Mouse (Mus musculus) lung, embryonic 14.5 days (tissue): Measurements from ENCODE around the gene Rhoc. TPM values are rescaled to one million over a fixed set of nuclear protein-coding genes. Genes with fewer than 3 reads are reported as not detected.

Experiments
- ATAC-seq: fragments of 200-750 bp; cut with Nextera tagmentation; 2 replicates; pipeline ENCODE4 v1.8.0; 2017; ENCODE audit warnings: mild to moderate bottlenecking, moderate TSS enrichment, moderate library complexity; ENCODE audit not compliant: insufficient read depth
- DNase-seq: peaks from one replicate; pipeline ENCODE4 v3.0.0-alpha.2; 2015
- H3K27ac ChIP-seq: fragments of 300-500 bp; sonication (generic); 2 replicates; pipeline ENCODE4 v1.5.1; 2014; ENCODE audit warnings: low read depth, mild to moderate bottlenecking, moderate library complexity
- H3K27me3 ChIP-seq: fragments of 300-500 bp; sonication (generic); 2 replicates; pipeline ENCODE4 v1.6.1; 2014; ENCODE audit warnings: low read length, control low read depth; ENCODE audit not compliant: insufficient read depth
- H3K36me3 ChIP-seq: fragments of 300-500 bp; sonication (generic); 2 replicates; pipeline ENCODE4 v1.6.1; 2014; ENCODE audit warnings: control low read depth; ENCODE audit not compliant: insufficient read depth
- H3K4me1 ChIP-seq: fragments of 300-500 bp; sonication (generic); 2 replicates; pipeline ENCODE4 v1.6.1; 2014; ENCODE audit warnings: antibody characterized with exemption, control low read depth; ENCODE audit not compliant: insufficient read depth
- H3K4me2 ChIP-seq: fragments of 300-500 bp; sonication (generic); 2 replicates; pipeline ENCODE4 v1.6.1; 2014; ENCODE audit warnings: mild to moderate bottlenecking
- H3K4me3 ChIP-seq: fragments of 300-500 bp; sonication (generic); 2 replicates; pipeline ENCODE4 v1.5.1; 2014; ENCODE audit warnings: low read depth, low read length
- H3K9ac ChIP-seq: fragments of 300-500 bp; sonication (generic); 2 replicates; pipeline ENCODE4 v1.6.1; 2014
- H3K9me3 ChIP-seq: fragments of 300-500 bp; sonication (generic); 2 replicates; pipeline ENCODE4 v1.6.1; 2016; ENCODE audit warnings: low read depth, low read length, control low read depth
- CTCF ChIP-seq: IDR thresholded peaks from 2 replicates; pipeline ENCODE4 v1.5.1; 2016; ENCODE audit warnings: antibody characterized with exemption, low read depth
- WGBS: fragments of 180-500 bp; shearing (Covaris S2); extraction: QIAGEN DNeasy Blood & Tissue Kit; methylation state at CpG from one replicate; pipeline ENCODE4 v1.1.7; 2014; 5-methylcytosine and 5-hydroxymethylcytosine counted together
- polyA plus RNA-seq: library from polyadenylated mRNA; unstranded; fragments of >200 nt; fragmentation: Nextera tagmentation; extraction: Ambion mirVana; gene quantifications from 2 replicates; pipeline ENCODE4 v1.2.1, GENCODE M21; 2014

Gene Rhoc
- polyA plus RNA-seq, 1 experiment from 2014 or later = 145 TPM

- WGBS = 91% methylated on average over 5 of the region's 5 CpGs
- Histone ChIP-seq H3K9ac (no peak overlapping the region), H3K27me3 (no peaks in the 10 kb centered on the region), H3K4me2 (no peak overlapping the region), H3K4me3 (no peak overlapping the region), H3K4me1 (no peaks in the 10 kb centered on the region), H3K27ac (no peak overlapping the region), H3K36me3 (peaks cover 80% of the 10 kb centered on the region), H3K9me3 (no peaks in the 10 kb centered on the region)
- ATAC-seq = no peak
- TF ChIP-seq CTCF = no peak
- DNase-seq = no peak
Observed at GRCm38 (mm10) chr3:104841049-104841448, 52.9 kb downstream of the Rhoc start.

Other genes starting within 250 kb of the Rhoc start
- 31.0 and 33.4 TPM in 2 replicates for gene Slc16a1, start 149.7 kb upstream of the Rhoc start, polyA plus RNA-seq
- gene Ppm1j, start 7.3 kb upstream of the Rhoc start, polyA plus RNA-seq = 2.7 and 3.7 TPM in 2 replicates
- gene Fam19a3, start 6.5 kb upstream of the Rhoc start, polyA plus RNA-seq = 0.07 TPM in 1 of 2 replicates, not detected in the other
- 51.0 and 53.9 TPM in 2 replicates for gene Mov10, start 30.2 kb downstream of the Rhoc start, polyA plus RNA-seq
- gene St7l, start 75.6 kb downstream of the Rhoc start, polyA plus RNA-seq = 33.2 and 36.2 TPM in 2 replicates
- gene Capza1, start 76.1 kb downstream of the Rhoc start, polyA plus RNA-seq = 233 and 236 TPM in 2 replicates
- 2.8 and 3.4 TPM in 2 replicates for gene Wnt2b, start 173.5 kb downstream of the Rhoc start, polyA plus RNA-seq